Mouse (Mus musculus) urinary bladder, adult 18-20 months (tissue): ENCODE measurements around the gene Atox1.

ENCODE experiments used
- DNase-seq, 2 experiments: peaks; one replicate each; pipeline ENCODE4 v3.0.0; 2022; ENCODE audit warnings: low spot score in 2 of 2, mixed read lengths in 2 of 2

Atox1 gene

DNA sequence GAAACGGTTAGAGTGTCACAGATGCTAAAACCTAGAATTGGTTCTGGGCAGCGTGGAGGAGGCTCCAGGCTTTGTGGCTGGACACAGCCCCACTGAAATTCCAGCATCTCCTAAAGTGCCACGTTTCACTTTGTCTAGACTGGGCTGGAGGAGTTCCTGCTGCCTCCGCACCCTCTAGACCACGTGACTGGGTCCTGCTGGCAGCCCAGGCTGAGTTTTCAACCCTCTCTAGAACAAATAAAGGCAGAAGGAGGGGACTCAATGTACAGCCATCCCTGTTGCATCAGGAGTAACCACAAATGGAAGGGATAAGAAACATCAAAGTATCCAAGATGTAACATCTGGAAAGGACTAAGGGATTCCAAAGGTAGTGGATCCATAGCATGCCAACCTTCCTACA is 46.7 kb downstream of the Atox1 start:
- DNase-seq = no peak

DNA sequence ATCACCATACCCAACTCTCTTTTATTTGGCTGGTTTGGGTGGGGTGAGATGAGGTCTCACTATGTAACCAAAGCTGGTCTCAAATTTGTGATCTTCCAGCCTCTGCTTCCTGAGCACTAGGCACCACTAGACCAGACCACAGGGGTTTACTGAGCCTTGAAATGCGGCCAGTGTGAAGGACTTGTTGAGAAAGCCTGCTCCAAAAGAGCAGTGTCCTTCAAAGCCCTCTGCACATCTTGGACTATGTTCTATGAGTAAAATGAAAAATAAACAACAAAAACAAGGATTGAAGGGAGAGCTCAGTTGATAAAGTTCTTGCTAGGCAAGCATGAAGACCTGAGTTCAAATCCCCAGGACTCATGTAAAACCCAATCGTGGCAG is 47.6 kb downstream of the Atox1 start:
- DNase-seq = no peak

DNA sequence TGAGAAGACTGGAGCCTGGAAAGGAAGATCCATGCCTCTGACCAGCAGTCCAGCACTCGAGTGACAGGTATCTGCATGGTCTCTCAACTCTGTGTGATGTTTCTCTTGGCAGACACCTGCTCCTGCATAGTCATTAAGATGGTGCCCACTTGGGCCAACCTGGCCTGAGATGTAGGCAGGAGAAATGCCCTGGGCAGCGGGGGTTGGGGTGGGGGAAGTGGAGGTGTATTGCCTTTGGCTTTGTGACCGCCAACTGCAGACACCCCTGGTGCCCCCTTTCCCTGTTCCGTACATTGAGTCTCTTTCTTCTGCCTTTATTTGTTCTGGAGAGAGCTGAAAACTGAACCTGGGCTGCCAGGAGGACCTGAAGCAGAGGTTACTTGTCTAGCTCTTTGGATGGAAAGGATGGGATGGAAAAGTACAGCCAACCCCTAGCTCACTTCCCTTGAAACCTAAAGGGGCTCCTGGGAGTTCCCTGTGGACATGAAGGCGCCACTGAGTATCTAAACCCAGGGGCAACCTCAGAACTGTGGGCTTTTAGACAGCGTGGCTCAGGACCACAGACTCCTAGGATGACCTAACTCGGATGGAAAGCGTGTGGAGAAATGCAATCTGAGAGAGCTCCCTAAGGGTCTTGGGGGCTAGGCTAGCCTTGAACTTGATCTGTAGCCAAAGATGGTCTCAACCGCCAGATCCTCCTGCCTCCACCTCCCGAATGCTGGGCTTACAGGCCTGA is 48.2 kb downstream of the Atox1 start:
- DNase-seq = no peak

DNA sequence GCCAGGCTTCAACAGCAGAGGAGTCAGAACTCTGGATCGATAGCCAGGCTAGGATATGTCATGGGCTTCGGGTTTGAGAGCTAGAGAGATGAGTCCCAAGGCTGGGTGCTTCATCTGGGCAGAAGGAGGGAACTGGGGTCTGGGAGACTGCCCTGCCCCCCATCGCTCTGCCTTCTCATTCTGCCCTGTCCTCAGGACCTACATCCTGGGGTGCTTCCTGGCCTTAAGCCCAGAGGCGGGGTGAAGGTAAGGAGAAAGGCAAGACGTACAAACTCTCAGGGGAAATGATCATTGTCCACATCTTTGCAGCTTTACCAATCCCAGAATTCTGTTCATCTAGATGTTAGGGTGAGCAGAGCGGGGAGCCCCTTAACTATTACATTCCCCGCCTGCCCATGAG is 49.0 kb downstream of the Atox1 start:
- DNase-seq = no peak

DNA sequence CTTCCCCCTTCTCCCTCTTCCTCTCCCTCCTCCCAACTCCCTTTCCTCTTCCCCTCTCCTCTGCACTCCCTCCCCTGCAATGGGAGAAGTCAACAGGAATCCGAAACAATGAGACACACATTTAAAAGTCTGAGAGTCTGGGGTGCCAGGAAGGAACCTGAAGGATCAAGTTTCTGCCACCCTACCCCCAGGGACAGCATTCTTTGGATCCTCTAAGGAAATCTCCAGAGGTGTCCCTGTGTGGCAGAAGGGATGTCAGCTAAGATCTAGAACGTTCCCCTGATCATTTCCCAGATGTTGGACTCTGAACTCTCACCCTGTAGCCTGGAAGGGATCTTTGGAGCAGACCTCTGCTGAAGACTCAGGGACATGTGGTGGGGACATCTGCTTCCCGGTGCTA is 50.5 kb downstream of the Atox1 start:
- no peak for DNase-seq

DNA sequence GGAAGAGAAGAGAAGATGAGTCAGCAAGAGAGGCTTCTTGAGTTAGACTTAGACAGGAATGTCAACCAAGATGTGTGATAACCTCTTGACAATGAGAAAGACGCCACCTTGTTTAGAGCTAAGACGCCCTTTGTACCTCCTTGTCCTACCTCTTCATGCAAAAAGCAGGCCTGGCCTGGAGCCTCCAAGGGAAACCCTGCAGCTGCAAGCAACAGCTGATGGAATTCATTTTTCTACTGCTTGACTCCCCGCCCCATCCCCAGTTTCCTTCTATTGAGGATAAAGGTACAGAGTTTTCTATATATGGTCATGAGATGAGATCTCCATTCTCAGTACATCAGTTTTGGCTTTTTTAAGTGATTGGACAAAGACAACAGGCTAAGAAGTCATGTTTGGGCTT is 51.0 kb downstream of the Atox1 start:
- DNase-seq = no peak

DNA sequence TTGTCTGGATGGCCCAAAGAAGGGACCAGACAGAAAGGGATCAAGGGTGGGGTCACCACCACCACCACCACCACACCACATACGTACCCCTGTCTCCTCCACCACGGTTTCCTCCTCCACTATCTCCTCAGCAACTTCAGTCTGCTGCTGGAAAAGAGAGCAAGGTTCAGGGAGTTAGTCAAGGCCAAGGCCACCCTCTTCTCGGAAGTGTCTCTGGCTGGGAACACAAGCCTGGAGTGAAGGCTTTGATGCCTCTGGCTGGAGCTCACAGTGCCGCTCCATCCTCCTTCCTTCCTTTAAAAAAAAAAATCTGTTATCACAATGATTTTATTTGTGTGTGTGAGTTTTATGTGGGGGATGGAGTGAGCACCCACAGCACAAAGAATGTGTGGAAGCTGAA is 53.9 kb downstream of the Atox1 start:
- DNase-seq = no peak

DNA sequence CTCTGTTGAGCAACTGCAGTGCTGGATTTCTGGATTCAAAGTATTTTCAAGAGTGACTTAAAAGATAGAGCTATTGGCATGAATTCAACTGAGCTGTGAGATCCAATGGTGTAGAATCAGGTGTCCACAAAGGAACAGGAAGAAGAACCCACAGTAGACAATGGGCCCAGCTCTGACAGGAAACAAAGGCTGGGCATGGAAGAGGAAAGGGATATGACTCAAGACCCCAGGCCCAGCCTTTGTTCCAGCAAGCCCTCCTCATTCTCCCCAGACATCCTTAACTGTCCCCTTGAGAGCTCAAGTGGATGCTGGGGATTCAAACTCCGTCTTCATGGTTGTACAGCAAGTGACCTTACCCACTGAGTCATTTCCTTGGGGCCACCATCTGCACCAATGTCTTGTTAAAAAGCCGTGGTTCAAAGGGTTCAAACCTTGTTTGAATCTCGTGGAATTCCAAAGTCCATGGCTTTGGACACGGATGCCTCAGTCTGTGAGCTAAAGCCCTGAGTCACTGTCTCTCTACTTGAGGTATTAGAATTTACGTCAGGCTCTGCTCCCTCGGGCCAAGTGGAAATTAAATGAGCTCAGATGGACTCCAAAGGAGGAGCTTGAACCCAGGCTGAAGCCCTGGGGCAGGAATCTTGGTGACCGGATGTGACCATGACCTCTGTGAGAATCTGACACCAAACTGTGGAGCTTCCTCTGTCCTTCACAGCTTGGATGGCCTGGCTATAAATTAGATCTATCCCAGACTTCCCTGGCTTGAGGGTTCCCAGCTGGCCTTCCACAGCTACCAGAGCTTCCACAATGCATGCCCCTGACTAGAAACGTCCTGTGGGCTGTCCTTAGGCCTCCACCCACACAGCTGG is 55.2 kb downstream of the Atox1 start:
- no peak for DNase-seq

DNA sequence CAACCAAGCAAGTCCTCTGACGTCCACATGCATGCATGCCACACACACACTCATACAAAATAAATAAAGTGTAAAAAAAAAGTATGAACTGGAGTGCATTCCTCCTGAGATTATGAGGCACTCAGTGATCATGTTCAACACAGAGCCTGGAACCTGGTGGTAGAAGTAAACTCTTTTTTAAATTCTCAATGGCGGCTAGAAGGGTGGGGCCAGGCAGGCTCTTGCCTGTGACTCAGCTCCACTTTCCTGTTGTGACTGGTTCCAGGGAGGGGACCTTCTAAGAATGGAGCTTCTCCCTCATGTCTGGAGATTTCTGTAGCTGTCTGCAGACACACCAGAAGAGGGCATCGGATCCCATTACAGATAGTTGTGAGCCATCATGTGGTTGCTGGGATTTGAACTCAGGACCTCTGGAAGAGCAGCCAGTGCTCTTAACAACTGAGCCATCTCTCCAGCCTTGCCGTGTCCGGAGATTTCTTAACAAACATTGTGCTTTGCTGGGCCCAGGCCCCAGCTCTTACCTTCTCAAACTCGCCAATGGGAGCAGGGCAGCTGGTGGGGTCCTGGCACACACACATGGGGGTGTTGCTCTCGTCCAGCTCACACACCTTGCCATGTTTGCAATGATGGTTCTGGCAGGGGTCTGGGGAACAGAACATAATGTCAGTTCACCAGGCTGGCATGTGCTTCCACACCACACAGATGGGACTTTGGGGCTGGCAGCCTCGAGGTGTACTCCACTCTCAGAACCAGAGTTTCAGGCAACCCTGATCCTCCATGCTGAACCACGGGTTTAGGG is 56.2 kb downstream of the Atox1 start:
- DNase-seq = no peak

DNA sequence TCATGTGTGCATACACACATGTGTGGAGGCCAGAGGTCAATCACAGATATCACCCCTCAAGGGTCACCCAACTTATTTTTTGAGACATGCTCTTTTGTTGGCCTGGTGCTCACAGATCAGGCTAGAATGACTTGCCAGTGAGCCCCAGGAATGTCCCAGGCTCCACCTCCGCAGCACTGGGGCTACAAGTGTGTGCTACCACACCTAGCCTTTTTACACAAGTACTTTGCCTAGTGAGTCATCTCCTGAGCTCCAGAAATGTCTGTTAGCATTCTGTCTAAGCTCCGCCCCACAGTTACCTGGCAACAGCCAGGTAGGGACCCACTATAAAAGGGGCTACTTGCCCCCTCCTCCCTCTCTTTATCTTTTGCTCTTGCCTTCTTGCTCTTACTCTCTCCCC is 60.2 kb downstream of the Atox1 start:
- no peak for DNase-seq

DNA sequence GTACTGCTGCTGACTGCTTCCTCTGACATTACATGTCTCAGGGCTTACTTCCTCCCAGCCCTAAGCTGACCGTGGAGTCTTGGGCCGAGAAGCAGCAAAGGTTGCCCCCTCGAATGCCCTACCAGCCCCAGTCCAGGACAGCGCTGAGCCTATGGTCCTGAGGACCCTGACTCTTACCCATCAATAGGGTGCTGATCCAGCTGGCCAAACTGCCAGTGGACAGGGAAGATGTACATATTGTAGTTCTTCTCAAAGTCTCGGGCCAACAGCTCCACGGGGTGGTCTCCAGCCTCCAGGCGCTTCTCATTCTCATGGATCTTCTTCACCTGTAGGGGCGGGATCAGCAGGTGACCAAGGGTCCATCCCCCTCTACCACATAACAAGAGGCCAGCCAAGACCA is 62.7 kb downstream of the Atox1 start:
- DNase-seq = no peak

DNA sequence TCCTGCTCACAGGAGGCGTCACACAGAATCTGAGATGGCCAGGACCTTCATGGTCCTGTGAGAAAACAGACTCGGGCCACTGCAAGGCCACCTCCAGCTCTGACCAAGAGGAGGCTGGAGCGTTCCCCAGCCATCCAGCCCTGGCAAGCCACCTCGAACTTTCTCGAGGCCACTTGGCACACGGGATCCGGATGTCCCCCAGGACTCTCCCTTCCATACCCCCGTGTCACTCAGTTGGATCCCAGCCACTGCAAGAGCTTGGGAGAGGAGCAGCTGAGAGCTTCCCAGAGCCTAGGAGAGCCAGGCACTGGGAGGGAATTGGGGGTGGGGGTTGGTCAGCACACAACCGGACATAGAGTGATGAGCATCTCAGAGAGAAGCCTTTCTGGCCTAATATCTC is 63.6 kb downstream of the Atox1 start:
- no peak for DNase-seq

DNA sequence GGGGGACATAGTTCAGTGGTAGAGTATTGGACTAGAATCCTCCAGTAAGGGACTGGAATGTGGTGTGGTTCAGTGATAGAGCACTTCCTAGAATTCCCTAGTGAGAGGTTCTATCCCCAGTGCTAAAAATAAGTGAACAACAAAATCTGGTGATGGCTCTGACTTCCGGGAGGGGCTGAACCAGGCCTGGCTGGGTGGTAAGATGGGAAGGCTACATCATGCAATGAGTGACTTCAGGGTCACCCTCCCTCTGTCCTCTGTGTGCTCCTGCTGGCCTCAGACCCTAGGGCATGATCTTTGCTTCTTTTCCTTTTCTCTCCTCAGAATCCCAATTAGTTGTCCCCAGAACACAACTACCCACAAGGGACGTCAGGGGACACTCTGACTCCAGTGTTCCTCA is 64.0 kb downstream of the Atox1 start:
- DNase-seq = no peak
